Mouse (Mus musculus) testis, postnatal 10 days (tissue): ENCODE measurements around the gene Mbd4.

Experiments used
- DNase-seq: peaks from one replicate; pipeline ENCODE4 v3.0.0; 2021; ENCODE audit warnings: low spot score

Mbd4 gene

DNA sequence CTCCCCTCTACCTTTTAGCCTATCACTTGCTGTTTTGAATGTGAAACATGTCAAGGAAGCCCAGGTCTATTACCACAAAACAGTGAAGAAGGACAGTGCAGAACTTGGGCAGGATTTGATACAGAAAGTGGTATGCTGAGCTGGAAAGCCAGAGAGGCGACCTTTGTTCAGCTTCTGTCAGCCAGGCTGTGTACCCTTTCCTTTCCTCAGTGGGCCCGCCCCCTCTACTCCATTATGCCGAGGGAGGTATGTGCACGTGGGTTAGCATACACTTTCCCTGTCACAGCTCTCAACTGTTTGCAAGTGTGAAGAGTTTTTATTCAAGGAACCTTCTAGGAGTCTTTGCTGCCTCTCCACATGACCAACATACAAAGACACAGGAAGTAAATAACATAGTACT is 6.1 kb upstream of the Mbd4 start:
- no peak for DNase-seq

DNA sequence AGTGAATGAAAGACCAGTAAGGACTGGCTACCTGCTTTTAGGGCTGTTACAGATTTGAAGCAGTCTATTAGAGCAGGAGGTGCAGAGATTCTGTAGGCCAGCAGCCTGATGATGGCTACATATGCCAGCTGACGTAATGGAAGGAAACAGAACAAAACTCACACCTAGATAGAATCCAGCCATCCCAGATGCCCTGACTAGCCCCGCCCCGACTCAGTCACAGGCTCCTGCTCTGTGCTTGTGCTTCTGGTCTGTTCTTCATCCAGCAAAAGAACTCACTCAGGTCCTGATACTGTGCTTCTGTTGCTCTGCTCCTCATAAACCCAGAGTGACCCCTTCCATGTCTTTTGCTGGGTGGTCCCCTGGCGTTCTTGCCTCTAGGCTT is 3.2 kb upstream of the Mbd4 start:
- DNase-seq, result no peak

DNA sequence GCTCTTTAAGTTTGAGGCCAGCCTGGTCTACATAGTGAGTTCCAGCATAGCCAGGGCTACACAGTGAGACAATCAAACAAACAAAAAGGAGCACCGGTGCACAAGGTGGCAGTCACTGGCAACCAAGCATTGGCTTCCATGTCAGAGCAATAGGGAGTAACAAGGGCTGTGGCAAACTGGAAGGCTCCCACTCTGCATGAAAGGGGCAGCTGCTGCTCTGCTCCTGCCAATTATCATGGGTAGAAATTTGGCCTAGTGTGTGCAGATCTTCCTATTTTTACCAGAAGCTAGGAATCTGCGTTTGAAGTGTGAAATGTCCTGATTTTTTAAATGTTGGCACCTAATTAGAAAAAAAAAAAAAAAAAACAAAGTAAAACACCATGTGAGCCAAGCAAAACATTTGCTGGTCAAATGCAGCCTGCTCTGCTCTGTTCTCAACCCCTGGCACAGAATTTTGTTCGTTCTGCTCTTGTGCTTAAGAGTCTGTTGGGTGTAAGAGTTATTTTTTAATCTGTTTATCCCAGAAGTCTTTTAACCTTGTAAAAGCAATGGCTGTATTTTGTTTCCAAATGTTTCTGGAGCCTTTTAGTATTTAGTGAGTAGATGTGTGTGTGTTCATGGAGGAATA is 2.7 kb upstream of the Mbd4 start:
- DNase-seq, result no peak

DNA sequence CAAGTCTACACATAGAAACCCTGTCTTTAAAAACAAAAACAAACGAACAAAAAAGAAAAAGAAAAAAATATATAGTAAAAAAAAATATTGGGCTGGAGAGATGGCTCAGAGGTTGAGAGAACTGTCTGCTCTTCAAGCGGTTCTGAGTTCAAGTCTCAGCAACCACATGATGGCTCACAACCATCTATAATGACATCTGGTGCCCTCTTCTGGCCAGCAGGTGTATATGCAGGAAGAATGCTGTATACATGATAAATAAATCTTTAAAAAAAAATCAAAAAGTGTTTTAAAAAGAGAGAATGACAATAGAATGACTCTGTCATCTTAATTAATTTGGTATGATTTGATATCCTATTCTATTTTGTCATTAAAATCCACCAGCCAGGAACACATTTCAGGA is 1.3 kb upstream of the Mbd4 start:
- no peak for DNase-seq

DNA sequence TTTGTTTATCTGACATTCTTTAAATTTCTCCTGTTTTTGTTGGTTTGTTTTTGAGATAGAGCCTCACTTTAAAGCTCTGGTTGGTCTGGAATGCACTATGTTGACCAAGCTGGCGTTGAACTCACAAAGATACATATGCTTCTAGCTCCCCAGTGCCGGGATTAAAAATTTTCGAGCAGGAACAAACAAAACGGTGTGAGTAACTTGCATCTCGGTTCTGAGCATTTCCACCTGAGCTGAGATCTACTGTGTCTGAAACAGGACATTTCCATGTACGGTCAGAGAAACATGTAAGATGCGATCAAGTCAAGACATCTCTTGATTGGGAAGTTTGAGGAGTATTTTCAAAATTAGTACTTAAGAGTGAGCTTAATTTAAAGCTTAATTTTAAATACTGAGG is 814 bp upstream of the Mbd4 start:
- DNase-seq, result no peak

DNA sequence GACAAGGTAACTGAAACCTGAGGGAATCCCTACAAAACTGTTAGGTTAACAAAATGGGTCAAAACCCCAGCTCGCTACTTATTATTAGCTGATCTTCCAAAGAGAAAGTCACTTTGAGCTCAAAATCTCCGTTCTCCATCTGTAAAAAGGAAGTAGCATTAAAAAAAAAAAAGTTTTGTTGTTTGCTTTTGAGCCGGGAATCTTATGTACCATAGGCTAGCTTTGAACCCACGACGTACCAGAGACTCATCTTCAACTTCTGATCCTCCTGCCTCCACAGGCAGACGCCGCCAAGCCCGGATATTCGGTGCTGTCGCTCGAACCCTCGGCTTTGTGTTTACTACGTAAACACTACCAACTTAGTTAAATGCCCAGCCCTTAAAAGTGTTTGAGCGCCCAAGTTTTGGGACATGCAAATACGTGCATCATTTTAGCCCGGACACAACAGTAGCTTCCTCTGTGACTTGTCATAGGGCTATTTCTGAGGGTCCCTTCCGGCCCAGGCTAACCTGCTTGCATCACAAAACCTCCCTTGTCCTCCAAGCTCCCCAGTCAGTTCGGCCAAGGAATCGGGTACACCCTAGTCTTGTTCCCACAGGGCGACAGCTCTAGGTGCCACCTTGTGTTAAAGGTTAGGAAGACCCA is 603 bp downstream of the Mbd4 start:
- DNase-seq, result no peak

DNA sequence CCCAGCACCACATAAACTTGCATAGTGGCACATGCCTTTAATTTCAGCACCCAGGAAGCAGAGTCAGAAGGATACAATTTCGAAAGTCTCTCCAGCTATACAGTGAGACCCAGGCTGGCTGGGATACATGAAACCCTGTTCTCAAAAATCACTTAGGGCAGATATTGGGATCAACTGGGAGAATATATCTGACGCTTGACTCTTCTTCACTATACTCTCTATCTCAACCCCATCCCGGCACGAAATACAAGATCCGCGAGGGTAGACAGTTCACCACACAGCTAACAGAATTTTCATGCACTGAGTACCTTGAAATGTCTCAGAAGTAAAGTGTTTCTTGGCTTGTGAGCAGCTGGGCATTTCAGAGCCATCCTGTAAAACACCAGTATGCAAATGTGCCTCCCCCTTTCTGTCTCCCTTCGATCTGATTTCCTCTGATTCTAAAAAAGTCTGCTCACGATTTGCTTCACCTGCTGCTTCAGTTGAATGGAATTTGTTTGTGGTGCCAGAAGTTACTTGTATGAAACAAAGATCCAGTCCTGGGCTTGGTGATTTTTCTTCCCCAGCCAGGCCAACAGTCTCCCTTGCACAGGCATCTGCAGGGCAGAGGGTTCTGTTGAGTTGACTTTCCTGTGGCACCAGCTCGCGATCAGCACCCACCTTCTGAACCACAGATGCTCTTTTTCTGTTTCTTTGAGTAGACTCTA is 4.4 kb downstream of the Mbd4 start:
- no peak for DNase-seq

DNA sequence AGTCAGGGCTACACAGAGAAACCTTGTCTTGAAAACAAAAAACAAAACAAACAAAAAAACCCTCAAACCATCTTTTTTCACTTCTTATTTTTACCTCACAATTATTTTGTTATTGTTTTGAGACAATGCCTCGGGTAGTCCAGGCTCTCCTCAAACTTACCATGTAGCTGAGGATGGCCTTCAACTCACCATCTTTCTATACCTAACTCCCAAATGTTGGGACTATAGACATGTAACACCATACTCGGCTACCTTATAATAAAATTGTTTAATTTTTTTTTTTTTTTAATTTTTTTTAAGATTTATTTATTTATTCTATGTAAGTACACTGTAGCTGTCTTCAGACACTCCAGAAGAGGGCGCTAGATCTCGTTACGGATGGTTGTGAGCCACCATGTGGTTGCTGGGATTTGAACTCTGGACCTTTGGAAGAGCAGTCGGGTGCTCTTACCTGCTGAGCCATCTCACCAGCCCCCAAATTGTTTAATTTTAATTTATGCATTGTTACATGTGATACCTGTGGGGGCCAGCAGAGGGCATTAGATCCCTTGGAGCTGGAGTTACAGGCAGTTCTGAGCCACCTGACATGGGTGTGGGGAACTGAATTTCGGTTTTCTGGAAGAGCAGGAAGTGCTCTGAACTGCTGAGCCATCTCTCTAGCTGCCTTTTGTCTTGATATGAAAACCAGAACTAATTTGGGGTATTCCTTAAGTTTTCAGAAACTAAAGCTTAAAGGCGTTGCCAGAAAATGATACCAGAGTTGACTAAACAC is 6.3 kb downstream of the Mbd4 start:
- DNase-seq, result peak; percentile 74

DNA sequence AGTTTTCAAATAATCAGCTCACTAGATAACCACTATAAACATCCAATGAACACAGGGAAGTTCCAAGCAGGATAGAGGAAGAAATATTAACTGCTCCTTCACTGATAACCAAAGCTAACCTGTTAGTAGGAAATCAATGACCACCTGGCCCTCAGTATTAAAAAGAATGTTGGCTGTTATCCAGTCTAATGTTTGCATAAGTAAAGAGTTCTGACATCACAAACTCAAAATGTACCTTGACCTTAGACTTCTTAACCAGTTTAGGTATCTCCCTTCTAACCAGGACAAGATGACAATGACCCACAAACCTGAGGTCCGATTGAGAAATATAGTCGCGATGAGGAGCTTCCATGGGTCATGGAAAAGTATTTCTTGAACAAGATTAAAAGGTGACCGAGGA is 8.2 kb downstream of the Mbd4 start:
- no peak for DNase-seq

DNA sequence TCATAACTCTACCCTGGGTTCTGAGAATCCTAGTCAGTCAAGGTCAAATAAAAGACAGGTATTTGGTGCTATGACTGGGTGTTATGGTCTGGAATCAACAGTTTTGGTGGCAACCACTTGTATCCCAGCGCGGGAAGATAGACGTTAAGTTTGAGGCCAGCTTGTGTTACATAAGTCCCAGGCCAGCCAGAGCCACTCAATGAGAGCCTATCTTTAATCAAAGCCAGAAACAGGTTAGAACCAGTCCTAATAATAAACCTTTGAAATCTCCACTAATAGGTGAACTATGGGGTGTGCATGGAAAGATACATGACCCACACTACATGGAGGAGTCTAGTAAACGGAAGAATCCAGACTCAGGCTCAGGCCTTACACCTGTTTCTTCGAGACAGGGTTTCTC is 14.4 kb downstream of the Mbd4 start:
- DNase-seq, result no peak

DNA sequence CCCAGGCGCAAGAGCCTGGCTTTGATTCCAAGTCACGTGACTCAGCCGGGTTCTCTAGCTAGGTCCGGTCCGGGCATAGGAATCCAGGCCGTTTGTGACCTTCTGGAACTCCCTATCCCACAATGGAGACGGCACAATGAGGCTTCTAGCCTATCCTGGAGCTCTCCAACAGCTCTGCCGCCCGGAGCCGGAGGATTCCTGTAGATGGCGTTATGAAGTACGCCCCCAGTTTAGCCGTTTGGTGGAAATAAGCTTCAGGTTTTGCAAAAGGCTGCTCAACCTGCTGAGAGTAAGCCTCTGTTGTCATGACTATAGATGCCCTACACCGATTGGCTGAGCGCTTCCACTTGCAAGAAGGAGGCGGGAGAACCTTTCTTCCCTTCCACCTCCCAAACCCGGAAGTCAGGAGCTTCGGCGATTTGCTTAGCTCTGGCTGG is 15.0 kb downstream of the Mbd4 start, which contains the start of gene Efcab12:
TSS of gene Efcab12 (minus strand) at position 252 of the 437 bp plus-strand sequence.
- DNase-seq, result peak; percentile 74

DNA sequence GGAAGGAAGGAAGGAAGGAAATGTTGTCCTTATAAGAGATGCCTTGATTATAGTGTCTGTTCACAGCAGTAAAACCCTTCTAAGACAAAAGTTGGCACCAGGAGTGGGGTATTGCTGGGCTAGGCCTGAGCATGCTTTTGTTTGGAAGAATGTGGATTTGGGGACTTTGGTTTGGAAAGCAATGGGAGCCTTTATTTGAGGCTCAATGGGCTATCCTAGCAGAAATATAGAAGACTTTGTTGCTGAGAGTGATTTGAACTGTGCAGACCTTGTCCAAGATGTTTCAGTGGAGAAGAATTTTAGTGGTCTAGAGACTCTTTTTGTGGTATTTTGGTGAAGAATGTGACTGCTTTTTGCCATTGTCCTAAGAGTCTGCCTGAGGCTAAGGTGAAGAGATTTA is 19.3 kb downstream of the Mbd4 start:
- DNase-seq, result no peak

DNA sequence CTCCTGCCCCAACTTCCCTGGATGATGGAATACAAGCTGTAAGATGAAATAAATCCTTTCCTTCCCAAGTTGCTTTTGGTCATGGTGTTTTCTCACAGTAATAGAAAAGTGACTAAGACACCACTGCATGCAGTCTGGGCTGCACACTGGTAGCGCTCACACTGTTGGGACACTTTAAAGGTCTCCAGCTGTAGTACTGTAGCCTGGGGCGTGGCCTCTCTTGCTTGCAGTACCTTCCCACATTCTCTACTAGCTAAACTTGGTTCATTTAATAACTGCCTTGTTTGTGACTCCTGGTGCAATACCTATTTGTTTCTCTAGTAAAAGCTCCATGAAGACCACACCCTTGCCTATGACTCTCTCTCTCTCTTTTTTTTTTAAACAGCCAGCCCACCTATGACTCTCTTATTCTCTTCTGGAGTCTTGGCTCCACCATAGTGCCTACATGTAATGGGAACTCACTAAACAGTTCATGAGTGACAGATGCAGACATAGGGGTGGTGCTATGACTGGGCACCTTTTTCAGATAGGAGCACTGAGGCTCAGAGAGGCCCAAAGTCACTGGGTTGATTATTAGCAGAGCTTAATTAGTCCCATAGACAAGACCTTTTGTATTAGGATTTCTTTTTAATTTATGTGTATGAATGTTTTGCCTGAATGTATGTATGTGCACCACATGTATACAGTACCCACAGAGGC is 20.9 kb downstream of the Mbd4 start:
- no peak for DNase-seq

DNA sequence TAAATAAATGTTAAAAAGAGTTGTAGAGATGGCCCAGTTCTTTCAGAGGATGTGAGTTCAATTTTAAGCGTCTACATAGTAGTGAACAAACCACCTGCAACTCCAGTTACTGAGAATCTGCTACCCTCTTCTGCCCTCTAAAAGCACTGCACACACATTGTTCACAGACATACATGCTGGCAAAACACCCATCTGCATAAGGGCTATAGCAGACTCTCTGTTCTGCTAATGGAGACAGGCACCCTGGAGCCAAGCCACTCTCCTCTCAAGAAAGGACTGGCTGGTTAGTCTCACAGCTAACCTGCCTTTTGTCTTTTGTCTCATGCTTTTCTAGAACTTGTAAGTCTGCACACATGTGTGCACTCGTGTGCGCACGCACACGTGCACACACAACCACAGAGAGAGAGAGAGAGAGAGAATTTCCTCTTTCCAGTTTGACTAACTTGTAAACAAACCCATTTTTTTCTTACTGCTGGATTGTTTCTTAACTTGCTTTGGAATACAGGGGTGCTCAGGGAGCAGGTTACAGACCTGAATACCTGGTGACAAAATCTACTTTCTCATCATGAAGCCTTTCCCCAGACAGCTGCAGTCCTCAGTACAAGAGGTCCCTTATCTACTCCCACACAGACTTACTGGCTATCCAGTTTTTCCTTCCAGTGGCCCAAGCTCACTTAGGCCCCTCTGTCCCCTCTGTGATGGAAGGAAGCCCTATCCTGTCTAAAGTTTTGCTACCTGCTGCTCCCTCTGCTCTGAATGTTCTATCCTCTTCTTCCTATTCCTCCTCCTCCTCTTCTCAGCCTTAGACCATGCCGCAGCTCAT is 22.2 kb downstream of the Mbd4 start:
- DNase-seq, result no peak

DNA sequence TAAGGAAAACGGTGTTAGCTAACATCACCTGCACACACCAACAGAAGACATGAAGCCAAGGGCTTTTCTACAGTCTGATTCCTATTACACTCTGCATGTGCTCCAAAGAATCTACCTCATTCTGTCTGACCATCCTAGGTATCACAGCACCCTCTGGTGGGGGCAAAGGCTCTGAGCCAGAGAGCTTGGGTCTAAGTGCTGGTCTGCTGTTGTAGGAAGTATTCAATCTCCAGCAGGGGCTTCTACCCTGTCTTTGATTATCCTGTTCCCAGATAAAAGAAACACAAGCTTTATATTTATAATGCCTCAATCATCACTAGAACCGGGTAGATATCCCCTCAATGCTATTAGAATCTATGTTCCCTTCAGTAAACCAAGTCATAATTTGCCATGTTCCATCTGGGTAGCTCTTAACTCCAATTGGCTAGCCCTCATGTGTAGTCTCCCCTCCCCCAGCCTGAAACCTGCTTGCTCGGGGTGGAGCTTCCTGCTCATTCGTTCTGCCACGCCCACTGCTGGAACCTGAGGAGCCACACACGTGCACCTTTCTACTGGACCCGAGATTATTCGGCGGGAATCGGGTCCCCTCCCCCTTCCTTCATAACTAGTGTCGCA is 29.2 kb downstream of the Mbd4 start:
- peak; percentile 67 for DNase-seq

DNA sequence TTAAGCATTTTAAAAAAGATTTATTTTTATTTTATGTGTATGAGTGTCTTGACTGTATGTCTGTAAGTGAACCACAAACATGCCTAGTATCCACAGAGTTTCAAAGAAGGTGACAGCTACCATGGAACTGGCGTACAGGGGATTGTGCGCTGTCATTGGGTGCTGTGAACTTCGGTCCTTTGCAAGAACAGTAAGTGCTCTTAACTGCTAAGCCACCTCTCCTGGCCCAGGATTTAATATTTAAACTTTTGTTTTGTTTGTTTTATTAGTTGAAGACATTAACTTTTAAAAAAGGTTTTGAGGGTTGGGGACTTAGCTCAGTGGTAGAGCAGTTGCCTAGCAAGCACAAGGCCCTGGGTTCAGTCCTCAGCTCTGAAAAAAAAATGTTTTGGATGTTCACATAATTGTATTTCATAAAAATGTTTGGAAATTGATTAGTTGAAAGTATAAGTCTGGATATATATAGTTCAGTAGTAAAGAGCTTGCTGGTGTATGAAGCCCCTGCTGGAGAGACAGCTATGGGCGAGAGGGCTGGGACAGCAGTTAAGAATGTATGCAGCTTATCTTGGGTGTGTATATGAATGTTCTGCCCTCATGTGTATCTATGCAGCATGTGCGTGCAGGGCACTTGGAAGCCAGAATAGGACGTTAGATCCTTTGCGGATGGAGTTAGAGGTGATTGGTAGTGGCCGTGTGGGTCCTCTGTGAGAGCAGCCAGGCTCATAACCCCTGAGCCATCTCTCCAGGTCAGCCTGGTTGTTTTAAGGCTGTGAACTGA is 31.8 kb downstream of the Mbd4 start:
- DNase-seq, result no peak

DNA sequence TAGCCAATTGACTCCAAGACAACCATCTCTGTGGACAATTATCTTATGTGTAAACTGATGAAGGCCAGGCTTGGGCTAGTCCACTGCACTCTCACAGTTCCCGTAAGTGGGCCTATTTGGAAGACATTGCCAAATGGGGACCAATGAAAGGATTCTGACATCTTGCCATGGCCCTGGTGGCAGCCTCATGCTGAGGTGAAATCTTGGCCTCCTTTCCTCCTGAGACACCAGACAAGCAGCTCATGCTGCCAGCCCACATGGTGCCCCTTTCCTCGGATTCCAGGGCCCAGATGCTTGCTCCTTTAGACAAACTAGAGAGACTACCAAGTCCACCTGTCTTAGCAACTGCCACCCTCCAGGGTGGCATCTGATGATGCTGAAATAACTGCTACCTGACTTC is 35.0 kb downstream of the Mbd4 start:
- no peak for DNase-seq

DNA sequence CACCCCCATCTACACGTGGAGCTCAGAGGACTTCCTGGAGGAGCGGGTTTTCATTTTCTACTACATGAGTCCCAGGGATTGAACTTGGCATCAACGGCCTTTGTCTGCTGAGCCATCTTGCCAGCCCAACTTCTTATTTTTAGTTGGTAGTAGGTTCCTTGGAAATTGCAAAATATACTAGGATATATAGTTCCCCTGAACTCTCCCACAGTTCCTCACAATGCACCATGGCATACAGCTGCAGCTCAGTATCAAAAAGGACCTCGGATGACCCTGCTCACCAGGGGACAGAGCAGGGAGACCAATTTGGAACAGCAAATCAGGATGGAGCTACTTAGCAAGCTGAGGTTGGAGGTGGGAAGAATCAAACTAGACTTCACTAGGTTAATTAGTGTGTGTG is 38.1 kb downstream of the Mbd4 start:
- DNase-seq, result no peak

DNA sequence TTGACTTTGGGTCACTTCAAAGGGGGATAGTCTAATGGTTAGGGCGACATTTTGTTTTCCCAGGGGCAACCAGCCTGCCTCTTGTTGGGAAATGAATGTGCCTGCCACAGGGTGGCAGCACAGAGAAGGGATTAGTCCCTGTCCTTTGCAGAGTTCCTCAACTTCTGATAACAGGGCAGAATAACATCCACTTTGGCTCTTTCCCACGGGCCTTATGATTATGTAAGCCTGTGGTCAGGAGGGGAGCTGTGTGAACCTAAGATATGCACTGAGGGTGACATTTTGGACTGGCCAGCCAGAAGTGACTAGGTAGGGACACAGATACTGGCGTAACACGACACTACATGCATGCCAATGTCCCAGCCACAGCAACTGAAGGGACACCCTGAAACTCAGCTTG is 39.1 kb downstream of the Mbd4 start:
- peak; percentile 79 for DNase-seq

DNA sequence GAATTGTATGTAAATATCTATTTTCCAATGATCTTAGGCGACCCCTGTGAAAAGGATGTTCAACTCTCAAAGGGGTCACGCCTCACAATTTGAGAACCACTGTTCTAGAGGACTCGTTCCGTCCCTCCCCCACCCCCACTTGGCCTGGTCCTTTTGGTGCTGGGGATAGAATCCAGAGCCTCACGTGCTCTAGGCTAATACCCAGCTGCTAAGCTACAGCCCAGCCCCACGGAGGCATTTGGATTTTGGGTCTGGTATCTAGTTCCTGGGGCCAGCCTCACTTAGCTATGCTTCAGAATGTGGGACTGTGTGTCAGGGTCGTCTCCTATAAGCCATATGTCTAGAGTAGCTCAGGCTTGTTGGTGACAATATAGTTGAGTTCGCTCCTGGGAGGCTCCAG is 41.6 kb downstream of the Mbd4 start:
- DNase-seq, result no peak
